Mouse (Mus musculus): ENCODE results near the gene Mrgprd. TPM values are rescaled to one million over a fixed set of nuclear protein-coding genes. Genes with fewer than 3 reads are reported as not detected.

Mrgprd gene
- 0.10 TPM in 1 of 2 replicates, not detected in the other for polyA plus RNA-seq (2014; fragmentation: Nextera tagmentation; extraction: Ambion mirVana)

DNA sequence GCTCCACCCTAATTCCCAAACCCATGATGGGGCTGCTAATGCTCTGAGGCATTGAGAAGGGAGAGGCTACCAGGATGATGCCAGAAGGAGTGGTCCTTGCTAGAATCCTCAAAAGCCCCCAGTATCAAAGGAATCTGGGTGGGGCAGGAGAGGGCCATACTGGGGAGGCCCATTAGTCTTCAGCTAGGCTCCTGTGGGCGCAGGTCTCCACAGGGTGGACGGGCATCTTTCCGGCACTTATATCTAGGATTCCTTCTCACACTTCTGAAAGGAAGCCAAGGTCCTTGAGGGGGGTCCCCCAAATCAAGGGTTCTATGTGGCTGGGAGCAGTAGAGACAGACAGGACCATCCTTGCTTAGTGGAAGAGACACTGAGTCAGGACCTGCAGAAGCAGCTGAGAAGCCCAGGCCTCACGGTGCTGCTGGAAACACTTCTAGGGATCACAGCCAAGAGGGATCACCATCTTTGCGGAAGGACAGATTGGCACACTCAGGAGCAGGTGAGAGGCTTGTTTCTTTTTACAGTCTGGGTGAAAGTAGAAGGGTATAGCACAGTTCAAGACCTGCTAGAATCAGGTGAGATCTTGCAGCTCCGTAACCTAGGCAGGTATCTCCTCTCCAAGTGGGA, at the start of gene Mrgprd:
Gene Mrgprd (plus strand): TSS at position 51 of the 627 bp plus-strand sequence.
- no peaks in the 10 kb centered on the region for H3K36me3 ChIP-seq (ENCODE audit: control insufficient read depth, insufficient read depth, low read length)
- H3K9me3 ChIP-seq (ENCODE audit: control insufficient read depth, low read length), result no peaks in the 10 kb centered on the region
- WGBS, result 93% methylated on average over 6 of the region's 6 CpGs
- H3K4me1 ChIP-seq (ENCODE audit: control insufficient read depth, insufficient read depth, low read length), result no peaks in the 10 kb centered on the region
- no peak within 1 kb of the TSS for H3K9ac ChIP-seq (replicated peaks; ENCODE audit: low read depth, low read length)
- no peak within 1 kb of the TSS for H3K4me3 ChIP-seq (ENCODE audit: low read depth, low read length)
- no peak for ATAC-seq (ENCODE audit: low read depth)
- H3K27me3 ChIP-seq (ENCODE audit: control insufficient read depth, insufficient read depth, low read length), result no peaks in the 10 kb centered on the region
- no peak within 1 kb of the TSS for H3K4me2 ChIP-seq (ENCODE audit: low read depth, low read length)
- H3K27ac ChIP-seq (ENCODE audit: low read depth, low read length), result no peak within 1 kb of the TSS

GRCm38 (mm10) chr7:145266011-145266410, 48.6 kb upstream of the Mrgprd start:
- 89% methylated on average over 2 of the region's 2 CpGs for WGBS
- Histone ChIP-seq H3K27me3 (ENCODE audit: control insufficient read depth, insufficient read depth, low read length) (no peaks in the 10 kb centered on the region), H3K4me2 (ENCODE audit: low read depth, low read length) (no peak overlapping the region), H3K9ac (replicated peaks; ENCODE audit: low read depth, low read length) (no peak overlapping the region), H3K9me3 (ENCODE audit: control insufficient read depth, low read length) (no peaks in the 10 kb centered on the region), H3K27ac (ENCODE audit: low read depth, low read length) (no peak overlapping the region), H3K36me3 (ENCODE audit: control insufficient read depth, insufficient read depth, low read length) (no peaks in the 10 kb centered on the region; the same call in 1 of the 2 replicates), H3K4me3 (ENCODE audit: low read depth, low read length) (no peak overlapping the region), H3K4me1 (ENCODE audit: control insufficient read depth, insufficient read depth, low read length) (no peaks in the 10 kb centered on the region)
- no peak for ATAC-seq (ENCODE audit: low read depth)

DNA sequence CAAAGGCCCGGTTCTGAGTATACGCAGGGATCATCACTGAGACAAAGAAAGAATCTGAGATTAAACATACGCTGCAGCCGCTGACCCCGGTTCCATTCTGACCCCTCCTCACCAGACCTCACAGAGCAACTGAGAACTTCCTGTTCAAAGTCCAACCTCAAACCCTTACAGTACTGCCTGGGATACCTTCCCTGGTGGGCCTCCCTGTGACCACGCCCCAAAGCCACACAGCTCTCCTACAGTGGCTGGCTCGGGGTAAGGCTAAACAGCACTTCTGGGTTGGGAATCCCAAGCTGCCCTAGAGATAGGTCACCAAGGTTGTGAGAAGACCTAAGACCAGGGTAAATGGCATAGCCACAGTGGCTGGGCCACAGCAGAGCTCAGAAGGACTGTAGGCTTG, 45.7 kb upstream of the Mrgprd start:
- 97% methylated on average over 7 of the region's 7 CpGs for WGBS
- H3K9ac ChIP-seq (replicated peaks; ENCODE audit: low read depth, low read length), result no peak overlapping the region
- H3K9me3 ChIP-seq (ENCODE audit: control insufficient read depth, low read length), result no peaks in the 10 kb centered on the region
- H3K4me3 ChIP-seq (ENCODE audit: low read depth, low read length), result no peak overlapping the region
- no peak for ATAC-seq (ENCODE audit: low read depth)
- H3K27ac ChIP-seq (ENCODE audit: low read depth, low read length), result no peak overlapping the region
- H3K27me3 ChIP-seq (ENCODE audit: control insufficient read depth, insufficient read depth, low read length), result no peaks in the 10 kb centered on the region
- H3K36me3 ChIP-seq (ENCODE audit: control insufficient read depth, insufficient read depth, low read length), result no peaks in the 10 kb centered on the region; the same call in 1 of the 2 replicates
- H3K4me1 ChIP-seq (ENCODE audit: control insufficient read depth, insufficient read depth, low read length), result no peaks in the 10 kb centered on the region
- H3K4me2 ChIP-seq (ENCODE audit: low read depth, low read length), result no peak overlapping the region

GRCm38 (mm10) chr7:145270955-145271354, 43.7 kb upstream of the Mrgprd start:
- Histone ChIP-seq H3K36me3 (ENCODE audit: control insufficient read depth, insufficient read depth, low read length) (no peaks in the 10 kb centered on the region; the same call in 1 of the 2 replicates), H3K27me3 (ENCODE audit: control insufficient read depth, insufficient read depth, low read length) (no peaks in the 10 kb centered on the region), H3K9me3 (ENCODE audit: control insufficient read depth, low read length) (no peaks in the 10 kb centered on the region), H3K4me3 (ENCODE audit: low read depth, low read length) (no peak overlapping the region), H3K9ac (replicated peaks; ENCODE audit: low read depth, low read length) (no peak overlapping the region), H3K27ac (ENCODE audit: low read depth, low read length) (no peak overlapping the region), H3K4me2 (ENCODE audit: low read depth, low read length) (no peak overlapping the region), H3K4me1 (ENCODE audit: control insufficient read depth, insufficient read depth, low read length) (no peaks in the 10 kb centered on the region)
- no peak for ATAC-seq (ENCODE audit: low read depth)
- 92% methylated on average over 5 of the region's 5 CpGs for WGBS

DNA sequence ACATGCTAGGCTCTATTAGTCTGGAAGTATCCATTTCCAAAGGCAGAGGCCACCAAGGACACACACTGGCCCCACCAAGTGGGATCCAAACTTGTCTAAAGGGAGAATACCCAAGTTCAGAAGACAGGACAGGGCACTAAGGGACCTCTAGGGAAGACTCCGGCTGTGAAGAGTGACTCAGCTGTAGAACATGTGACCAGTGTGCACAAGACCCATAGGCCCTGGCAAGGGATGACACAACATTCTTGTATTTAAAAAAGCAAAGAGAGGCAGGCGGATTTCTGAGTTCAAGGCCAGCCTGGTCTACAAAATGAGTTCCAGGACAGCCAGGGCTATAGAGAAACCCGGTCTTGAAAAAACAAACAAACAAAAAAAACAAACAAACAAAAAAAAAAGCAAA, 39.1 kb upstream of the Mrgprd start:
- Histone ChIP-seq H3K9ac (replicated peaks; ENCODE audit: low read depth, low read length) (no peak overlapping the region), H3K4me2 (ENCODE audit: low read depth, low read length) (no peak overlapping the region), H3K27me3 (ENCODE audit: control insufficient read depth, insufficient read depth, low read length) (no peaks in the 10 kb centered on the region), H3K27ac (ENCODE audit: low read depth, low read length) (no peak overlapping the region), H3K9me3 (ENCODE audit: control insufficient read depth, low read length) (no peaks in the 10 kb centered on the region), H3K36me3 (ENCODE audit: control insufficient read depth, insufficient read depth, low read length) (no peaks in the 10 kb centered on the region; the same call in 1 of the 2 replicates), H3K4me1 (ENCODE audit: control insufficient read depth, insufficient read depth, low read length) (no peaks in the 10 kb centered on the region), H3K4me3 (ENCODE audit: low read depth, low read length) (no peak overlapping the region)
- no peak for ATAC-seq (ENCODE audit: low read depth)
- 90% methylated on average over 3 of the region's 3 CpGs for WGBS

DNA sequence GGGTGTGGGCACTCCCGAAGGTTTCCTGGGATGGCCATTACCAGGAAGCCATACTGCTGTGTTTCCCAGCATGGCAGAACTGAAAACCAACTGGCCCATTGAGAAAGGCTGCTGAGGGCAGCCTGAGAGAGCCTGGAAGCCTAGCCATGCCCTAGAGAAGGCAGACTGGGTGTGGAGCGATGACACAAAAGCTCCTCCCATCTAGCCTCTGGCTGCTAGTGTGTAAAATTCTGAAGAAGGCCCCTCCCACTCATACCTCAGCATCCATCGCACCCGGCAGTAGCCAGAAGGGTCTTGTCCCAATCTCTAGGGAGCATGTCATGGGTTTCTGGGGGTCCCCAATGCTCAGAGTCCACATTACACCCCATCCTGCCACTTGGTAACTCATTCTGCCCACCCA, 33.2 kb upstream of the Mrgprd start:
- no peak overlapping the region for H3K4me3 ChIP-seq (ENCODE audit: low read depth, low read length)
- 85% methylated on average over 4 of the region's 4 CpGs for WGBS

DNA sequence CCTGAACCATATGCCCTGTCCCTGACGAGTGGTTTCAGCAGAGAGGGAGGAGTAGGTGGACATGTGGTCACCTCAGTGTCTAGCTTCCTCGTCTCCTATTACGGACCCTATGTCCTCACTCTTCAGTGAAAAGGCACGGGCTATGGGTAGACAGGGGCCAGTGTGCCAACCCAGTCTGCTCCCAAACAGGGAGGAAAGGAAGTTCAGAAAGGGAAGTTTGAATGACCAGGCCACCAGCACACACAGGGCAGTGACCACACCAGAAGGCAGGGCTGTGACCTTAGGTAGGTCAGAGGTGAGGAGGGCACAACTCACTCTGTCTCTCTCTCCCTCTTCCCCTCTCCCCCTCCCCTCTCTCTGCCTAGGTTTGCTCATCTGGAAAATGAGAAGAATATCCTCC, 31.6 kb upstream of the Mrgprd start:
- Histone ChIP-seq H3K36me3 (ENCODE audit: control insufficient read depth, insufficient read depth, low read length) (no peaks in the 10 kb centered on the region), H3K27me3 (ENCODE audit: control insufficient read depth, insufficient read depth, low read length) (no peaks in the 10 kb centered on the region), H3K9me3 (ENCODE audit: control insufficient read depth, low read length) (no peaks in the 10 kb centered on the region), H3K9ac (replicated peaks; ENCODE audit: low read depth, low read length) (peak overlapping the region; percentile 37), H3K4me3 (ENCODE audit: low read depth, low read length) (no peak overlapping the region; the same call in 1 of the 2 replicates), H3K4me1 (ENCODE audit: control insufficient read depth, insufficient read depth, low read length) (peaks cover 6% of the 10 kb centered on the region; the same call in 1 of the 2 replicates), H3K27ac (ENCODE audit: low read depth, low read length) (no peak overlapping the region), H3K4me2 (ENCODE audit: low read depth, low read length) (peak overlapping the region; percentile 59)
- WGBS, result 69% methylated on average over 4 of the region's 4 CpGs
- ATAC-seq (ENCODE audit: low read depth), result no peak

More for the DNA sequence above, 33.2 kb upstream of the Mrgprd start:
- Histone ChIP-seq H3K4me1 (ENCODE audit: control insufficient read depth, insufficient read depth, low read length) (peaks cover 6% of the 10 kb centered on the region; the same call in 1 of the 2 replicates), H3K36me3 (ENCODE audit: control insufficient read depth, insufficient read depth, low read length) (no peaks in the 10 kb centered on the region), H3K9ac (replicated peaks; ENCODE audit: low read depth, low read length) (no peak overlapping the region), H3K4me2 (ENCODE audit: low read depth, low read length) (no peak overlapping the region), H3K27me3 (ENCODE audit: control insufficient read depth, insufficient read depth, low read length) (no peaks in the 10 kb centered on the region), H3K9me3 (ENCODE audit: control insufficient read depth, low read length) (no peaks in the 10 kb centered on the region), H3K27ac (ENCODE audit: low read depth, low read length) (no peak overlapping the region)
- no peak for ATAC-seq (ENCODE audit: low read depth)

DNA sequence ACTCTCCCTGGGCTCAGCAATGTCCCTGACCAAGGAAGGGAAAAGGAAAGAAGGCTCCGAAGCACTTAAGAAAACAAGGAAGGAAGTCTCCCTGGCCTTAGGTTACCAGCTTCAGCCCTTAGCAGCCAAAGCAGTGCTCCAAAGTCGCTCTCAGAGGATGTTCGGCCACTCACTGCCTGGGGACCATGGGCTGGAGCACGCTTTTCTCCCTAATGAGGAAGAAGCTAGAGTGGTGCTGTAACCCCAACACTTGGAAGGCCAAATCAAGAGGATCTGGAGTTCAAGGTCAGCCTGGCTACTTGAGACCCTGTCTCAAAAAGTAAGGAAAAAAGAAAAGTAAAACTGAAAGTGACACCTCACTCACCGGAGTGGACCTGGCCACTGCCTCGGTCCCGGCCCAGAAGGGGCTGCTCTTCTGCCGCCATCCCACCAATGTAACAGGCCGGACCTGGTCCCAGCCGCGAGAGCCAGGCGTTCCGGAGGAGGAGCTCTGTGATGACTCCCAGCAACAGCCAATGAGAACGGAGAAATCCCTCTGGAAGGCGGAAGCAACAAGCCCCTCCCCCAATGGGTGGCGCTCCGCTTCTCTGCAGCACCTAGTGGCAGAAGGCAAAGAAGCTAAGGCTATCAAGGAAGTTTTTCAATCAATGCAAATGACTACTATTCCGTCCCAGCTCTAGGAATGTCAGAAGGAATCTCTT, 31.0 kb upstream of the Mrgprd start, which contains the start of gene Tpcn2:
Gene Tpcn2 (minus strand): TSS at position 525 of the 701 bp plus-strand sequence.
- Histone ChIP-seq H3K4me1 (ENCODE audit: control insufficient read depth, insufficient read depth, low read length) (peaks cover 6% of the 10 kb centered on the region; the same call in 1 of the 2 replicates), H3K36me3 (ENCODE audit: control insufficient read depth, insufficient read depth, low read length) (no peaks in the 10 kb centered on the region), H3K4me2 (ENCODE audit: low read depth, low read length) (peak within 1 kb of the TSS; percentile 59), H3K4me3 (ENCODE audit: low read depth, low read length) (peak within 1 kb of the TSS; percentile 42), H3K9ac (replicated peaks; ENCODE audit: low read depth, low read length) (peak within 1 kb of the TSS; percentile 37), H3K27ac (ENCODE audit: low read depth, low read length) (no peak within 1 kb of the TSS), H3K27me3 (ENCODE audit: control insufficient read depth, insufficient read depth, low read length) (no peaks in the 10 kb centered on the region), H3K9me3 (ENCODE audit: control insufficient read depth, low read length) (no peaks in the 10 kb centered on the region)
- peak; percentile 97 for ATAC-seq (ENCODE audit: low read depth)
- WGBS, result 5% methylated on average over 18 of the region's 18 CpGs

- Histone ChIP-seq H3K36me3 (ENCODE audit: control insufficient read depth, insufficient read depth, low read length) (no peaks in the 10 kb centered on the region), H3K9ac (replicated peaks; ENCODE audit: low read depth, low read length) (no peak overlapping the region), H3K27ac (ENCODE audit: low read depth, low read length) (no peak overlapping the region), H3K4me1 (ENCODE audit: control insufficient read depth, insufficient read depth, low read length) (peaks cover 6% of the 10 kb centered on the region; the same call in 1 of the 2 replicates), H3K27me3 (ENCODE audit: control insufficient read depth, insufficient read depth, low read length) (no peaks in the 10 kb centered on the region), H3K4me3 (ENCODE audit: low read depth, low read length) (no peak overlapping the region), H3K9me3 (ENCODE audit: control insufficient read depth, low read length) (no peaks in the 10 kb centered on the region), H3K4me2 (ENCODE audit: low read depth, low read length) (peak overlapping the region; percentile 59; the same call in 1 of the 2 replicates)
- 64% methylated on average over 3 of the region's 3 CpGs for WGBS
- no peak for ATAC-seq (ENCODE audit: low read depth)
Observed at GRCm38 (mm10) chr7:145284293-145284692, 30.3 kb upstream of the Mrgprd start.
